Mouse (Mus musculus): Measurements from ENCODE around the gene Dclk1.

Gene Dclk1

GRCm38 (mm10) chr3:55330496-55330895 lies 88.3 kb downstream of the Dclk1 start:
- in situ Hi-C loops (cut with MboI; ENCODE audit: low sequenced_read_pairs), result no loop called here

- in situ Hi-C loops (cut with MboI; ENCODE audit: low sequenced_read_pairs), result no loop called here
These were observed 89.5 kb downstream of the Dclk1 start for GRCm38 (mm10) chr3:55331694-55332093.

GRCm38 (mm10) chr3:55333511-55333910 lies 91.3 kb downstream of the Dclk1 start:
- in situ Hi-C loops (cut with MboI; ENCODE audit: low sequenced_read_pairs), result no loop called here

- in situ Hi-C loops (cut with MboI; ENCODE audit: low sequenced_read_pairs), result no loop called here
These were observed 94.7 kb downstream of the Dclk1 start for GRCm38 (mm10) chr3:55336895-55337294.

GRCm38 (mm10) chr3:55337671-55338070 lies 95.5 kb downstream of the Dclk1 start:
- in situ Hi-C loops (cut with MboI; ENCODE audit: low sequenced_read_pairs), result no loop called here

GRCm38 (mm10) chr3:55342445-55342844 lies 100.3 kb downstream of the Dclk1 start:
- in situ Hi-C loops (cut with MboI; ENCODE audit: low sequenced_read_pairs), result no loop called here

- in situ Hi-C loops (cut with MboI; ENCODE audit: low sequenced_read_pairs), result no loop called here
These were observed 105.3 kb downstream of the Dclk1 start for GRCm38 (mm10) chr3:55347371-55348025.

- in situ Hi-C loops (cut with MboI; ENCODE audit: low sequenced_read_pairs), result no loop called here
These were observed 105.8 kb downstream of the Dclk1 start for GRCm38 (mm10) chr3:55348026-55348390.

- in situ Hi-C loops (cut with MboI; ENCODE audit: low sequenced_read_pairs), result no loop called here
These were observed 108.0 kb downstream of the Dclk1 start for GRCm38 (mm10) chr3:55350194-55350593.

GRCm38 (mm10) chr3:55351281-55352052 lies 109.3 kb downstream of the Dclk1 start:
- in situ Hi-C loops (cut with MboI; ENCODE audit: low sequenced_read_pairs), result no loop called here

GRCm38 (mm10) chr3:55352529-55352928 lies 110.4 kb downstream of the Dclk1 start:
- in situ Hi-C loops (cut with MboI; ENCODE audit: low sequenced_read_pairs), result no loop called here

GRCm38 (mm10) chr3:55353169-55353568 lies 111.0 kb downstream of the Dclk1 start:
- in situ Hi-C loops (cut with MboI; ENCODE audit: low sequenced_read_pairs), result no loop called here

- in situ Hi-C loops (cut with MboI; ENCODE audit: low sequenced_read_pairs), result no loop called here
These were observed 111.8 kb downstream of the Dclk1 start for GRCm38 (mm10) chr3:55353909-55354511.

GRCm38 (mm10) chr3:55354765-55355164 lies 112.6 kb downstream of the Dclk1 start:
- in situ Hi-C loops (cut with MboI; ENCODE audit: low sequenced_read_pairs), result no loop called here

GRCm38 (mm10) chr3:55358486-55358885 lies 116.3 kb downstream of the Dclk1 start:
- in situ Hi-C loops (cut with MboI; ENCODE audit: low sequenced_read_pairs), result no loop called here

- in situ Hi-C loops (cut with MboI; ENCODE audit: low sequenced_read_pairs), result no loop called here
These were observed 118.7 kb downstream of the Dclk1 start for GRCm38 (mm10) chr3:55360836-55361235.

GRCm38 (mm10) chr3:55367166-55367565 lies 125.0 kb downstream of the Dclk1 start:
- in situ Hi-C loops (cut with MboI; ENCODE audit: low sequenced_read_pairs), result no loop called here

- in situ Hi-C loops (cut with MboI; ENCODE audit: low sequenced_read_pairs), result no loop called here
These were observed 127.0 kb downstream of the Dclk1 start for GRCm38 (mm10) chr3:55369156-55369555.

- in situ Hi-C loops (cut with MboI; ENCODE audit: low sequenced_read_pairs), result no loop called here
These were observed 131.5 kb downstream of the Dclk1 start for GRCm38 (mm10) chr3:55373689-55374088.

- in situ Hi-C loops (cut with MboI; ENCODE audit: low sequenced_read_pairs), result no loop called here
These were observed 136.4 kb downstream of the Dclk1 start for GRCm38 (mm10) chr3:55378591-55378990.

GRCm38 (mm10) chr3:55380471-55380870 lies 138.3 kb downstream of the Dclk1 start:
- in situ Hi-C loops (cut with MboI; ENCODE audit: low sequenced_read_pairs), result no loop called here

GRCm38 (mm10) chr3:55392605-55393004 lies 150.4 kb downstream of the Dclk1 start:
- in situ Hi-C loops (cut with MboI; ENCODE audit: low sequenced_read_pairs), result no loop called here
